Mouse (Mus musculus) E14TG2a.4 (cell line): ENCODE results near the gene Spata31d1d.

ENCODE experiments used
- CTCF ChIP-seq: conservative IDR thresholded peaks from 2 replicates; pipeline ENCODE4 v1.5.1; 2014; ENCODE audit warnings: low read length
- NANOG ChIP-seq: IDR thresholded peaks from 2 replicates; pipeline ENCODE4 v1.6.1; 2014; ENCODE audit warnings: borderline replicate concordance, low read length, mixed read lengths
- POU5F1 ChIP-seq: IDR thresholded peaks from 2 replicates; pipeline ENCODE4 v1.6.1; 2014; ENCODE audit warnings: low read length, borderline replicate concordance

GRCm38 (mm10) chr13:59689313-59689712 lies 42.2 kb downstream of the Spata31d1d start:
- TF ChIP-seq CTCF (no peak), POU5F1 (no peak), NANOG (no peak)
